Mouse (Mus musculus) regulatory T cell (primary cell): ENCODE measurements around the gene Chst13.

Experiments
- in situ Hi-C: fragments of 300-600 bp; cut with MboI, MseI; formaldehyde crosslinking; loops from one replicate; pipeline ENCODE4 v1.15.1; 2025; ENCODE audit warnings: high pct_unique_total_duplicates

Gene Chst13

GRCm38 (mm10) chr6:90324991-90325390 is at the start of gene Chst13:
Gene Chst13 (minus strand): TSS chr6:90325185.
- in situ Hi-C loops, result loop anchor here (5.0 kb wide), 1 partner anchor 643 kb away; no protein-coding TSS in a partner anchor

- in situ Hi-C loops, result loop anchor here (10.0 kb wide), 1 partner anchor 1910 kb away; the partner anchor contains the start of gene Ruvbl1
Observed at GRCm38 (mm10) chr6:90374647-90375046, 49.7 kb upstream of the Chst13 start.

- in situ Hi-C loops, result loop anchor here (10.0 kb wide), 1 partner anchor 1905 kb away; the partner anchor contains the start of gene Ruvbl1
Observed at GRCm38 (mm10) chr6:90369725-90370553, 45.0 kb upstream of the Chst13 start.

DNA sequence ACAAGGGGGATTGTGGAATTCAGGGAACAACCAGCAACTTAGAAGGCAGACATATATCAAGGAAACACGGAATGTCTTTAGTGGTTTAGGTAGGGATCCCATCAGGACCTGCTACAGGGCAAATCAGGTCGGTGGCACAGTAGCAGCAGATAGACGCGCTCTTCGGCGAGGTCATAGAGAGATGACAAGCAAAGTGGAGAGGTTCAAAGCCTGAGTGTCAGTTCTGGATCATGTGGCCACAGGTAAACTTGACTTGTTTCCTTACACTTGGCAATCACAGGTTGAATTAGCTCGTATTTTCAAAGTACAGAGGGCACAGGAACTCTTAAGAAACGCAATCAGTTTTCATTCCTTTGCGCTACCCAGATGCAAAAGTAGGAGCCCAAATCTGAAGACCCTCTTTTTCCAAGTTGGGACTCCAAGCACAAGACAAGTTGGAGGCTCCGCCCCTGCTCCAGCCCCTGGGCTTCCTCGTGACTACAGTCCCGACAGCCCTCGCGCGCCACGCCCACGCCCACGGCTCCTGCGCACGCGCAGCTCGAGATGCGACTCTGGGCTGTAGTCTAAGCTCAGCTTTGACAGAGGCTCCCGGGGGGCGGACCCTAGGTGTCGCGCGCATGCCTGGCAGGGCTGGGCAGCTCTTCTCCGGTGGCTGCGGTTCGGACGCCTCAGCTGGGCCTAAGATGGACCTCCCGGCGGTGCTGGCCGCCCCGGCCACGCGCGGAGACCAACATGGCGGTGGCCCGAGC is 44.2 kb upstream of the Chst13 start, which contains the start of gene Zxdc:
TSS of gene Zxdc (plus strand) at position 517 of the 749 bp plus-strand sequence.
- in situ Hi-C loops, result no loop called here

- in situ Hi-C loops, result no loop called here
Observed at GRCm38 (mm10) chr6:90363301-90363700, 38.3 kb upstream of the Chst13 start.

DNA sequence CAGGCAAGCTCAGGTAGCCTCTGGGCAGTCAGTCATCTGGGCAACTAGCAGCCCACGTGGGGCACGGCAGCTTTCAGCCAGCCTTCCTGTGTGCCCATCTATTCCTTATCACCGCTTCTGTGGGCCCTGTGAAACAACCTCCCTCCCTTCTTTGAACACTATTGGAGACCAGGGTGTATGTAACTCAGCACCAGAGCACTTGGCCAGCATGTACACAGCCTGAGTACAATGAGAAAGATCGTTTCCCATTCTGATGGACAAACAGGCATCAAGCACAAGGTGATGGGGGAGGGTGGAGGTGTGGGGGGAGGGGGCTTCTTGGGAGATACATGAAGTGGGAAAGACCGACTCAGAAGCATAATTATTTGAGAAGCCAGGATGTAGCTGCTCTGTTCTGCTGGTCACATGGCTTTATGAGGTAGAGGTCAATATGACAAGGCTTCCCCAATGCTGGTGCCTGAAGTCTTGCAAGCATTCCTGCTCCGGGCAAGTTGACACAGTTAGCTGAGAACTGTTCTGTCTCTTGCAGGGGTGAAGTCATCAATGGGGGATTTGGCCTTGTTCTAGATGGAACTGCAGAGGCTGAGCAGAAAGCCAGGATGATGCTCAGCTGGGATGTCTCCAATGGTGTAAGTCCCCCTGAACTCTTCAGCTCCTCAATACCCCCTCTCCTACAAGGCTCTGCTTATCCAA is 36.1 kb upstream of the Chst13 start:
- in situ Hi-C loops, result no loop called here

DNA sequence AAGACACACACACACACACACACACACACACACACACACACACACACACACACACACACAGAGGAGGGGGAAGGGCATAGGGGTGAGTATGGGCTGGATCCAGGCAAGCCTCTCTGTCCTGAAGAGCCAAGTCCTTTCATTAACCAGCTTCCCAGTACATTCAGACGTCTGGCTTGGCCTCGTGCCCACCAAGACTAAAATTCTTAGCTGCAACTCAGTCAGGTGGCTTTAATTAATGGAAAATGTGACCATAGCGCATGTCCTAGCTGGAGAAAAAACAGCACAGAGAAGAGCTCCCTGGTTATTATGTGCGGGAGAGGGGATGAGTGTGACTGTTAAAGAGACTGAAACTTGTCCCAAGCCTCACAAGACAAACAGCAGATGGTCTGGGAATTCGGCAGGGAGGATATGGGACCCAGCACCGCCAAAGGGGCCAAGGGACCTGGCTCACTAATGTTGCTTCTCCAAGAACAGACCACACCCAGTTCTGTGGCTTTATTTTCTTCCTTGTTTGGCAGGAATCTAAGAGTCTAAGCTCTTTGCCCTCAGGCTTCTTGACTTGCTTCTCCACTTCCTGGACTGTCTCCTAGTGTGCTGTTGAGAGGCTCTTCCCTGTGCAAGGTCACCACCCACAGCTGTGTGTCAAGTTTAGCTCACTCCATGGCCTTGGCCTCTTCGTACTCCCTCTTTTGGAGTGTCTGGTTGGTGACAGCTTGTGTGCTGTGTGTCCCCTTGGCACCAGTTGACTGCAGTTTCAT is 35.2 kb upstream of the Chst13 start:
- in situ Hi-C loops, result no loop called here

GRCm38 (mm10) chr6:90359445-90359844 is 34.5 kb upstream of the Chst13 start:
- in situ Hi-C loops, result no loop called here

- in situ Hi-C loops, result no loop called here
Observed at GRCm38 (mm10) chr6:90358142-90358541, 33.2 kb upstream of the Chst13 start.

GRCm38 (mm10) chr6:90350011-90350410 is 25.0 kb upstream of the Chst13 start:
- in situ Hi-C loops, result no loop called here

- in situ Hi-C loops, result no loop called here
Observed at GRCm38 (mm10) chr6:90348500-90348899, 23.5 kb upstream of the Chst13 start.

GRCm38 (mm10) chr6:90347183-90347582 is 22.2 kb upstream of the Chst13 start:
- in situ Hi-C loops, result no loop called here

DNA sequence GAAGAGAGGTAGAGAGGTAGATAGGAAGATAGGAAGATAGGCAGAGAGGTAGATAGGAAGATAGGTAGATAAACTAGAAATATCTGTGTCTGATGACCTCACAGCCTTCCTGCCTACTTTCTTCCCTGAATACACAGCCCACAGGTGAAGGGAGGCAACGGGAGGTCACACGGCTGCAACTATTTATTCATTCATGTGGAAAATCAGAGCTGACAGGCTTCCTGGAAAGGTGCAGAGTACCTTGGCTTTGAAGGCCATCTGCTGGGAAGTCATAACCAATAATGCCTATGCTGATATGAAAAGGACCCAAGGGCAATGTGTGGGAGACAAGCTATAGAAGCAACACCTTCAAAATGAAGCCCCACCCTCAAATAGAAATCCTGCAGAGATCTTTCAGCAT is 17.4 kb upstream of the Chst13 start:
- in situ Hi-C loops, result no loop called here

DNA sequence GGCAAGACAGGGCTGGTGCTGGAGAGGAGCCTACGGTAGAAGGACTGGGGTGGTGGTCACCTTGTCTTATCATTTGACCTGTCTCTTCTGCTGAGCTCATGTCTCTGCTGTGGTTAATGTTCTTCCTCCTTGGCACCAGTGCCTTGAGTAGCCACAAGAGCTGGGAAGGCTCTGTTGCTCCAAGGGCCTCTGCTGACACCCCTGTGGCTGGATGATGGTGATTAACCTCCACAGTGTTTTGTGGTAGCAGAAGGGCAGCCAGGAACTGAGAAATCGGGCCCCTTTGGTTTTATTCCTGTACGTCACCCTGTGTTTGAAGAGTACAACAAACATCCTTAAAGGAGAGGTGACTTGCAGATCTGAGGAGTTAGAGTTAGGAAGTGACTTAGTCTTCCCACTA is 9.3 kb upstream of the Chst13 start:
- in situ Hi-C loops, result no loop called here

GRCm38 (mm10) chr6:90332561-90333425 is 7.8 kb upstream of the Chst13 start, which contains the start of gene Uroc1:
Gene Uroc1 (plus strand): TSS chr6:90333284.
- in situ Hi-C loops, result no loop called here

GRCm38 (mm10) chr6:90329953-90330352 is 5.0 kb upstream of the Chst13 start:
- in situ Hi-C loops, result loop anchor here (5.0 kb wide), 1 partner anchor 648 kb away; no protein-coding TSS in a partner anchor

GRCm38 (mm10) chr6:90327670-90328069 is 2.7 kb upstream of the Chst13 start:
- in situ Hi-C loops, result loop anchor here (5.0 kb wide), 1 partner anchor 645 kb away; no protein-coding TSS in a partner anchor

GRCm38 (mm10) chr6:90324463-90324862 is 522 bp downstream of the Chst13 start:
- in situ Hi-C loops, result no loop called here

DNA sequence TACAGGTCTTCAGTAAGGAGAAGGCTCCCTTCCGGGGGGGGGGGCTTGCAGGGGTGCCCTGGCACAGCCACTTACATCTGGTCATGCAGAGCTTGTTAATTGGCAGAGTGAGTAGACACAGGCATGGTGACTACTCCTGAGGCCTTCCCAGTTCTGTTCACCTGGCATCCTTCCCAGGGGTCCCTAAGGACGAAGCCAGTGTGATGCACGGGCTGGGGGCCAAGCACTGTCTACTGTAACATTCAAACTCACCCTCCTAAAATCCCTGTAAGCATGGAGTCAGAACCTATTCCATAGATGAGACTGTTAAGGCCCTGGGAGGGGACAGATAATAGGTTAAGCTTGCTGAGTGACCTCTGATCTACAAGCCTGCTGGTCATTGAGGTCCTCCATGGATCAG is 959 bp downstream of the Chst13 start:
- in situ Hi-C loops, result no loop called here

- in situ Hi-C loops, result no loop called here
Observed at GRCm38 (mm10) chr6:90321811-90322210, 3.2 kb downstream of the Chst13 start.
